Mouse (Mus musculus): ENCODE measurements at regions not wholly inside any gene's neighbourhood (a gene's known extent, or its start where the extent isn't known, plus 50 kb on each side); places are given as distances from the start of the nearest gene placed in this dataset.

GRCm38 (mm10) chr5:91678727-91679126 is 161.3 kb downstream of the Parm1 start:
- no peak for TF ChIP-seq MYOG (IDR thresholded peaks at IDR 0.05; ENCODE audit: control insufficient read depth, extremely low read depth, insufficient read length)
- TF ChIP-seq USF1 (IDR thresholded peaks at IDR 0.05; ENCODE audit: low read depth) = no peak
- no peak for TF ChIP-seq MAX (IDR thresholded peaks at IDR 0.05)
- no peak for TF ChIP-seq FOSL1 (IDR thresholded peaks at IDR 0.05; ENCODE audit: insufficient read depth, low read length, poor library complexity, severe bottlenecking)
- TF ChIP-seq CEBPB (IDR thresholded peaks at IDR 0.05; ENCODE audit: low read depth) = no peak
- TF ChIP-seq CTCF (IDR thresholded peaks at IDR 0.05; ENCODE audit: control insufficient read depth, insufficient read depth, insufficient read length) = no peak

More at GRCm38 (mm10) chr5:91678727-91679126, 161.3 kb downstream of the Parm1 start:
- Histone ChIP-seq H3ac (ENCODE audit: control insufficient read depth, insufficient read length, low read depth) (no peak overlapping the region), H3K4me3 (ENCODE audit: insufficient read depth, poor library complexity, severe bottlenecking) (no peak overlapping the region), H3K27me3 (ENCODE audit: control insufficient read depth, insufficient read depth, insufficient read length) (no peaks in the 10 kb centered on the region), H3K79me3 (ENCODE audit: low read depth) (no peaks in the 10 kb centered on the region), H3K36me3 (ENCODE audit: control insufficient read depth, insufficient read depth) (no peaks in the 10 kb centered on the region), H3K79me2 (ENCODE audit: control insufficient read depth, insufficient read depth) (no peaks in the 10 kb centered on the region)

Data from C2C12 (cell line).